Mouse (Mus musculus) cerebellum, postnatal 4 days (tissue): ENCODE measurements at regions not wholly inside any gene's neighbourhood (a gene's known extent, or its start where the extent isn't known, plus 50 kb on each side); places are given as distances from the start of the nearest gene placed in this dataset.

ENCODE experiments used
- DNase-seq, 2 experiments: peaks; one replicate each; pipeline ENCODE4 v3.0.0; 2022; ENCODE audit warnings: low spot score in 2 of 2, mixed read lengths in 1 of 2

GRCm38 (mm10) chr16:86368449-86368848, 466.8 kb upstream of the Adamts5 start:
- DNase-seq: no peak

- no peak for DNase-seq
These were observed 464.6 kb upstream of the Adamts5 start for GRCm38 (mm10) chr16:86366197-86366596.

GRCm38 (mm10) chr16:86361099-86361498, 459.5 kb upstream of the Adamts5 start:
- no peak for DNase-seq

GRCm38 (mm10) chr16:86355036-86355435, 453.4 kb upstream of the Adamts5 start:
- no peak for DNase-seq

GRCm38 (mm10) chr16:86347753-86348152, 446.1 kb upstream of the Adamts5 start:
- no peak for DNase-seq

GRCm38 (mm10) chr16:86346916-86347315, 445.3 kb upstream of the Adamts5 start:
- no peak for DNase-seq

- DNase-seq: no peak
These were observed 438.7 kb upstream of the Adamts5 start for GRCm38 (mm10) chr16:86340311-86340710.

- no peak for DNase-seq
These were observed 423.8 kb upstream of the Adamts5 start for GRCm38 (mm10) chr16:86325406-86325805.

GRCm38 (mm10) chr16:86318898-86319297, 417.3 kb upstream of the Adamts5 start:
- DNase-seq: no peak

GRCm38 (mm10) chr16:86309696-86310095, 408.1 kb upstream of the Adamts5 start:
- no peak for DNase-seq

- DNase-seq: no peak
These were observed 402.2 kb upstream of the Adamts5 start for GRCm38 (mm10) chr16:86303869-86304268.

GRCm38 (mm10) chr16:86302451-86303145, 401.0 kb upstream of the Adamts5 start:
- no peak for DNase-seq

- DNase-seq: no peak
These were observed 392.8 kb upstream of the Adamts5 start for GRCm38 (mm10) chr16:86294436-86294835.

- no peak for DNase-seq
These were observed 379.7 kb upstream of the Adamts5 start for GRCm38 (mm10) chr16:86281326-86281725.

GRCm38 (mm10) chr16:86277031-86277430, 375.4 kb upstream of the Adamts5 start:
- DNase-seq: no peak

GRCm38 (mm10) chr16:86261612-86262011, 360.0 kb upstream of the Adamts5 start:
- DNase-seq: no peak

GRCm38 (mm10) chr16:86252630-86253029, 351.0 kb upstream of the Adamts5 start:
- no peak for DNase-seq

- no peak for DNase-seq
These were observed 348.4 kb upstream of the Adamts5 start for GRCm38 (mm10) chr16:86250021-86250420.

GRCm38 (mm10) chr16:86244191-86244590, 342.6 kb upstream of the Adamts5 start:
- DNase-seq: no peak

- no peak for DNase-seq
These were observed 341.3 kb upstream of the Adamts5 start for GRCm38 (mm10) chr16:86242766-86243510.

GRCm38 (mm10) chr16:86222997-86223396, 321.4 kb upstream of the Adamts5 start:
- no peak for DNase-seq

GRCm38 (mm10) chr16:86210547-86210946, 308.9 kb upstream of the Adamts5 start:
- DNase-seq: no peak

- DNase-seq: no peak
These were observed 307.7 kb upstream of the Adamts5 start for GRCm38 (mm10) chr16:86209319-86209718.
